Mouse (Mus musculus): ENCODE results near the gene Rdh5.

The Rdh5 gene

GRCm38 (mm10) chr10:128901409-128901808, 21.3 kb downstream of the Rdh5 start:
- no peak for DNase-seq

- DNase-seq = no peak
These were observed 22.0 kb downstream of the Rdh5 start, which contains the start of gene Cd63 for GRCm38 (mm10) chr10:128900698-128901097. Gene Cd63 (plus strand): TSS chr10:128900989.

GRCm38 (mm10) chr10:128899759-128900490, 22.8 kb downstream of the Rdh5 start:
- DNase-seq = no peak

- no peak for DNase-seq
These were observed 25.2 kb downstream of the Rdh5 start for GRCm38 (mm10) chr10:128897501-128897900.

- no peak for DNase-seq
These were observed 25.9 kb downstream of the Rdh5 start for GRCm38 (mm10) chr10:128896807-128897206.

GRCm38 (mm10) chr10:128895952-128896693, 26.6 kb downstream of the Rdh5 start:
- peak; percentile 64 for DNase-seq

GRCm38 (mm10) chr10:128895437-128895836, 27.3 kb downstream of the Rdh5 start:
- peak; percentile 58 for DNase-seq

- DNase-seq = no peak
These were observed 30.4 kb downstream of the Rdh5 start for GRCm38 (mm10) chr10:128892246-128892645.

GRCm38 (mm10) chr10:128891296-128892094, 31.2 kb downstream of the Rdh5 start, which contains the start of gene Gdf11:
Gene Gdf11 (minus strand): TSS chr10:128891718.
- peak; percentile 56 for DNase-seq

- no peak for DNase-seq
These were observed 32.0 kb downstream of the Rdh5 start for GRCm38 (mm10) chr10:128890383-128891295.

- no peak for DNase-seq
These were observed 32.8 kb downstream of the Rdh5 start for GRCm38 (mm10) chr10:128889846-128890245.

- DNase-seq = no peak
These were observed 33.5 kb downstream of the Rdh5 start for GRCm38 (mm10) chr10:128888941-128889827.

GRCm38 (mm10) chr10:128882067-128882466, 40.6 kb downstream of the Rdh5 start:
- DNase-seq = no peak

- no peak for DNase-seq
These were observed 43.9 kb downstream of the Rdh5 start for GRCm38 (mm10) chr10:128878811-128879210.

- no peak for DNase-seq
These were observed 44.4 kb downstream of the Rdh5 start for GRCm38 (mm10) chr10:128878291-128878690.

GRCm38 (mm10) chr10:128870341-128870740, 52.3 kb downstream of the Rdh5 start:
- no peak for DNase-seq

GRCm38 (mm10) chr10:128866518-128866917, 56.2 kb downstream of the Rdh5 start:
- no peak for DNase-seq

- DNase-seq = no peak
These were observed 56.6 kb downstream of the Rdh5 start for GRCm38 (mm10) chr10:128866042-128866441.

Data from right cerebral cortex, postnatal 14 days (tissue).